Mouse (Mus musculus): ENCODE data around the gene Cerk. TPM values are rescaled to one million over a fixed set of nuclear protein-coding genes. Genes with fewer than 3 reads are reported as not detected.

Gene Cerk
- total RNA-seq, 2 experiments from 2014 or later, result 57.3 to 58.8 TPM

GRCm38 (mm10) chr15:86091998-86092670, 93.8 kb downstream of the Cerk start:
- no peak for DNase-seq (ENCODE audit: low spot score in 2 of 2)

DNA sequence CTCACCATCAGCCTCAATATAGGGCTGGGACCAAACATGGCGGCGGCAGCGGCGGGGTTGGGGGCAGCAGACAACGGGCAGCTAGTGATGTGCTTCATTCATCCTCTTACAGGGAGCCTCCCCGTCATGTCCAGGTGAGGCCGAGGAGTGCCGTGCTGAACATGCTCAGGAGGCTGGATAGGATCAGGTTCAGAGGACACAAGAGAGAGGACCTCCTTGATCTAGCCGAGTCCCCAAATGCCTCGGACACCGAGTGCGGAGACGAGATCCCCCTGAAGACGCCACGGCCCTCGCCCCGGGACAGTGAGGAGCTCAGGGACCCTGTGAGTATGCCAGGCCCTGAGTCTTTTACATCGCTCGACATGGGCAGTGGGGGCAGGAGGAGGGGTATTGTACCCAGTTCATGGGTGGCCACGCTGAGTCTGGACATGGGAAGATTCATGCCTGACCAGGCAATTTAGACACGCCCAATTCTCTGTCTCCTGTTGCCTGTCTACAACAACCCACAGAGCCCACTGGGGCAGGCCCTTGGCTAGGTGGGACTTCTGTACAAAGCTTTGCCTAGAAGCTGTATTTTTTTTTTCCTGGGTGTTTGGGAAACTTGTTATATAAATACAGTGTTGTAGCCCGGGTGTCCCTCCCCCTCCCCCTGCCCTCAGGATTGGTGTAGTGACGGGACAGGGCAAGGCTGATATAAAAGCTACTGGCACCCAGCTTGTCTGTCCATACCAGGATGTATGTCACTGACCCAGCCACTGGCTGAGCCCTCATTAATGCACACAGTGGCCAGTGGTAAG, 94.5 kb downstream of the Cerk start:
- DNase-seq (ENCODE audit: low spot score in 2 of 2), result no peak

DNA sequence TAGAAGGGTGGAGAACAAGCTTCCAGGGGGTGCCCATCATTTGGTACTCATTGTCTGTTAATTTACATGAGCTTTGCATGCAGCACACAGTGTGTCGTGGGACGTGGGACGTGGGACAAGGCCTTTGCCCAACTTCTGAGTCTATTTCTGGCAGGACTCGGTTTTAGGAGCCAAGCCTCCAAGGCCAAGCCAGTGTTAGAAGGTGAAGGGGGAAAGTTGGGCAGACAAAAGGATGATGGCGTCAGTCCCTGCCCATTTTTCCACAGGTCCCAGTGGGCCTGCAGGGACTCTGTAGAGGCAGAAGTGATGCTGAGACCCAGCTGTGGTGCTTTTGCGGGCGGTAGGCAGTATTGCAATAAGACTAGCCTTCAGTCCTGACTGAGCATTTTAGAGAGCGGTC, 95.4 kb downstream of the Cerk start:
- no peak for DNase-seq (ENCODE audit: low spot score in 2 of 2)

DNA sequence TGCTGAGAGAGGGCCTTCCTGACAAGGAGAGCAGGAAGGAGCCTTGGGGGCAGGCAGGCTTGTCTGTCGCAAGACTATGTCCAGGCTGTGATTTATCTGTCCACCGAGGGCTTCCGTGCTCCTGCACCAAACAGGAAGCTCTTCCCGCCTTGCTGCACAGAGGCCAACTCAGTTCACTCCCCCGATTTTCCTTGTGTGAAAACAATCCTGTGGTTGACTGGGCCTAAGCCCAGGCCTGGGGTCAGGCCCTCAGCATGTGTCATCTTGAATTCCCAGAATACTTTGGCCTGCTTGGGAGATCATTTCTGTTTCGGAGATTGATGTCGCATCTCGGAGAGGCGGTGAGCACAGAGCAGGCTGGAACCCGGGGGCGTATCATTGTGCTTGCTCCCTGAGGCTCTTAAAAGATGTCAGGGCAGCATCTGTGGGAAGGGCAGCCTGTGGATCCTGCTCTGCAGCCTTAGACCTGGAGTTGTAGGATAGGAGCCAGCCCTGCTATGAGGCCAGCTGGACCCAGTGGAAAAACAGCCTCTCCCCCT, 95.9 kb downstream of the Cerk start:
- DNase-seq (ENCODE audit: low spot score in 2 of 2), result no peak

Other genes starting within 250 kb of the Cerk start
- gene Celsr1, start 152.4 kb downstream of the Cerk start, total RNA-seq (2021), result 1 to 10 TPM; 4.3 to 5.3 TPM
- gene Gramd4, start 128.4 kb downstream of the Cerk start, total RNA-seq (2021), result 10 to 100 TPM; 44.2 to 49.4 TPM
- 10 to 100 TPM; 34.4 to 35.0 TPM for gene Tbc1d22a, start 28.3 kb upstream of the Cerk start, total RNA-seq (2021)